Mouse (Mus musculus) v-Abl transformed pro-B cells (cell line): ENCODE data around the gene Cops2.

Experiments
- in situ Hi-C, 2 experiments: fragments of 400-800 bp; cut with MboI; formaldehyde crosslinking; loops; one replicate each; pipeline ENCODE4 v1.15.1; 2025; ENCODE audit not compliant: unreplicated experiment in 2 of 2

Gene Cops2

DNA sequence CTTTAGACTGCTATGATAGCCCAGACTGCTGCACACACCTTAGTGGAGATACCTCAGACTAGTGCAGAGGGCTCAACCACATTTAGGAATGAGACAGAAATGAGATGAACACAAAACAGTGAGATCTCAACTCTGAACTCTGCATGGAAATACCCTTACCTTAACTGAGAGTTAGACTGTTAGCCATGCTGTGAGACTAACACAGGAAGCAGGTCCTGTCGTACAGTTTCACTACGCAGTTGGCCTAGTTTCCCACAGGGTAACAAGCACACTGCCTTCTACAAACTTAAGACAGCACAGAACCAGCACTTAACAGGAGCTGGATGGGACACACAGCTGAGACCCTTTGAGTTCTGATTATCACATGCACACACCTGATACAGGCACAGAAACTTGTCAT is 29.0 kb downstream of the Cops2 start:
- in situ Hi-C loops = no loop called here

- in situ Hi-C loops = no loop called here
Measured at GRCm38 (mm10) chr2:125827898-125828297, 31.0 kb downstream of the Cops2 start.

GRCm38 (mm10) chr2:125826201-125826600 is 32.7 kb downstream of the Cops2 start:
- in situ Hi-C loops = no loop called here

DNA sequence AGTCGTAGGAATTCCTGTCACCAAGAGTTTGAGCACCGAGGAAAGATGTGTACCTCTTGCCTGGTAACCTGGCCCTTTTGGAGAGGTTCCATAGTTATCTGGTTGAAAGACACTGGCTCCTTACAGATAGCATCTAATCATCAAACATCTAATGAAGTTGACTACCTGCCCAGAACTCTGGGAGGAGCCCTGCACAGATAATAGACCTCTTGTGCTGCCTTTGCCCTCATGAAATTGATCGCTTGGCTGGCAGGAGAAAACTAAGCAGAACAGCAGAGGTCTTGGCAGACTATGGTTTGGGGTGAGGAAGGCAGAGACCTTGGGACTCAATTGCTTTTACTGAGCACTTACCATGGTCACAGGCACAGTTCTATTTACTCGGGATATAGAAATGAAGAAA is 38.5 kb downstream of the Cops2 start:
- in situ Hi-C loops = no loop called here

DNA sequence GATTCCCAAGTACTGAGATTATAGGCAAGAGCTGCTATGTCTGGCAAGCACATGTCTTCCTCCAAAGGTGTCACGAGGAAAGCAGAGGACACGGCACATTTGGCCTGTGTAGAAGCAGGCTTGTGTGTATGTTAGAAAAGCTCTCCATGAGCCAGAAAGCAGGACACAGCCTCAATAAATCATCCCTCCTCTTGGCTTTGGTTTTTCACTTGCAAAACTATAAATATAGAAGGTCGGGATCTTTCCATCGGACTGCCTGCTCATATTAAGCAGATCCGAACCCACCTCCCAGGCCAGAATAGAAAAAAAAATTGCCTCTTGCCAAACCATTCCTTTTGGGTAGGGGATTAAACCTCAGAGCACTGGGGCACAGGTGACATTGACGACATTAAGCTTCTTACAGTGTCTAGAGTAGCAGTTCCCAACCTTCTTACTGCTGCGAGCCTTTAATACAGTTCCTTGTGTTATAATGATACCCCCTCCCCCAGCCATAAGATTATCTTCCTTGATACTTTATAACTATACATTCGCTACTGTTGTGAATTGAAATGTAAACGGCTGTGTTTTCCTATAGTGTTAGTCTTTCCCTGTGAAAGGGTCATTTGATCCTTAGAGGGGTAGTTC is 44.9 kb downstream of the Cops2 start:
- in situ Hi-C loops = no loop called here

- in situ Hi-C loops = no loop called here
Measured at GRCm38 (mm10) chr2:125811332-125811731, 47.6 kb downstream of the Cops2 start.

GRCm38 (mm10) chr2:125809551-125809950 is 49.4 kb downstream of the Cops2 start:
- in situ Hi-C loops = no loop called here

- in situ Hi-C loops = no loop called here
Measured at GRCm38 (mm10) chr2:125805826-125806225, 53.1 kb downstream of the Cops2 start.

GRCm38 (mm10) chr2:125801947-125802346 is 57.0 kb downstream of the Cops2 start:
- in situ Hi-C loops = no loop called here

GRCm38 (mm10) chr2:125801038-125801437 is 57.9 kb downstream of the Cops2 start:
- in situ Hi-C loops = no loop called here

DNA sequence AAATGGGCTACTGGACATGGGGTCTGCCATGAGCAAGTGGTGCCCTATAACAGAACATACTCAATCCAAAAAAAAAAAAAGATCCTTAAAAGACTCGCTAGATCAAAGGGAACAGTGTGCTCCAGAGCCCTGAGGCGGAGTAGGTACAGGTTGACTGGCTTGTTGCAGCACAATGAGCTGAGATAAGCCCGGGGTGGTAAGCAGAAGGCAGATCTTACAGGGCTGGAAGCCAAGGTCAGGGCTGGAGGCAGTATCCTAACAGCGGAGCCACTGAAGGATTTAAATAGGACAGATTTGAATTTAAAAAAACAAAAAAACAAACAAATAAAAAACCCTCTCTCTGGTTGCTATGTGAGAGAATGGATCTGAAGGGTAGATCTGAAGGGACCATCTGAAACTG is 58.5 kb downstream of the Cops2 start:
- in situ Hi-C loops = no loop called here

- in situ Hi-C loops = no loop called here
Measured at GRCm38 (mm10) chr2:125797872-125798271, 61.1 kb downstream of the Cops2 start.

- in situ Hi-C loops = no loop called here
Measured at GRCm38 (mm10) chr2:125795118-125795517, 63.8 kb downstream of the Cops2 start.

DNA sequence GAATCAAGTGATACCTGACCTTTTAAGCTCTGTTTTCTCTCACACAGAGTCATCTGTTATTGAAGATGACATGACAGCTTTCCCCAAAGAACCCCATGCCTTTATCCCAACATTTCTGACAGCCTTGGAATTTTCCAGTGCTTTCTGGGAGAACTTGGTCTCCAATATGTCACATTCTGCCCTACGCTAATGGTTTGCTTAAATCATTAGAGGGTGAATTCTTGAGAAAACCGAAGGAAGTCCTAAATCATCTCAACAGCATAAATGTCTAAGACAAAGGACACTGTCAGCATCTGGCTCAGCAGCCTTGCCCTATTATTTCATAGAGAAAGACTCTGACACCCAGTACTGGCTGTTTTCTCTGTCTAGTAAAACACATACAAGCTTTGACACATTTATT is 64.8 kb downstream of the Cops2 start:
- in situ Hi-C loops = no loop called here

DNA sequence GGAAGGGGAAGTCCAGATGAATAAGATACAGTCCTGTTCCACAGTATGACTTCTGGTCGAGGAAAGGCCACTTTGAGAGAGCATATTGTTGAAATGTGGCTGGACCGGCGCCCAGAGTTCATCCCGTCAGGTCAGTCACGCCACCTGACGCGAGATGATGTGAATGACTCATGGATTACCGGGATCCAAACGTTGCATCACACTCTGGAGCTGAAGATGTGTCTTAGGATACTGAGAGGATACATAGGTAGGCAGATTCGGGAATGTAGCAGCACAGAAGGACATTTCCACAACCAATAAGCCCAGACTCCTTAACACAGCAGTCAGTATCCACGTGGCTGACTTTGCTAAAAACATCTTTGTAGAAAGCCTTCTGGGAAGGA is 66.1 kb downstream of the Cops2 start:
- in situ Hi-C loops = no loop called here

DNA sequence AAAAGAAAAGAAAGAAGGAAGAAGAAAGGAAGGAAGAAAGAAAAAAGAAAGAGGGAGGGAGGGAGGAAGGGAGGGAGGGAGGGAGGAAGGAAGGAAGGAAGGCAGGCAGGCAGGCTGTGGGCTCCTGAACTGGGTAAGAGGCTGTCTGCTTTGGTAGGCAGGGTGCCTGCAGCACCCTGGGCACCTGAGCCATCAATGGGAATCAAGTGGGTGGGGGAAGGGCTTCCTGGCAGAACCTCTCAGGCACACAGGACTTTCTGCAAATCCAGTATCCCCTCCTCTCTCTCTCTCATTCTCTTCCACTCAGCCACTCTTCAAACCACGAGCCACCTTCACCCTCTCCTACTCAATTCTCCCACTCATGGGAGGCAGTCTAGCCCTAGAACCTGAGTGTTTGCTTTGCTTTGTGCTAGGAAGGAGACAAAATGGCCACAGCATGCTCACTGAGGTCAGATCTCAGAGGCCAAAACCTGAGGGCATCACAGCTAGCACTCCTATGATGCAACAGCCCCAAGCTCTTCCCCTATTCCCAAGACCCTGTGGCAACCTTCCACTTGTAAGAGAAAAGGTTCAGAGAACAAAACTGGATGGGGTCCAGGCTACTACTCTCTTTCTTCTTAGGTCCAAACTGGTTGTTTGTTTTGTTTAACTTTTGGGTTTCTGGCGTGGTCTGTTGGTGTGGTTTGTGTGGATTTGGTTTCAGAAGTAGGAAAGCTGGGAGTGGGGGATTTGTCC is 66.6 kb downstream of the Cops2 start:
- in situ Hi-C loops = no loop called here

DNA sequence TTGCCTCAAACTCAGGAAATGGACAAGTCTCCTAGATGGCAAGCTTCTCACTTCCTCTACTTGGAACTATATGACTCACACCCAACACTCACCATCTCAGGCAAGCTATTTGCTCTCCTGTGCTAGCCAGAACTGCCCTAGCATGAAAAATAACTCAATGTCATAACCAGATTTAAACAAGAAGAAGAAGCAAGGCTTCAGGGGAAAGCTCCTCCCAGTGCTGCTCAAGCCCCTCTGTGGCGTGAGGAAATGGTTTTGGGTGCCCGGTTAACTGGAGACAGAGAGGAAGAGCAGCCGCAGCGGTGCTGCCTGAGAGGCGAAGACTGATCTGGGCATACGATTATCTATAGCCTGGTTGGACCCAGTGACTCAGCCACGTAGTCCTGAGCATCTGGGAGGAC is 67.5 kb downstream of the Cops2 start:
- in situ Hi-C loops = no loop called here

DNA sequence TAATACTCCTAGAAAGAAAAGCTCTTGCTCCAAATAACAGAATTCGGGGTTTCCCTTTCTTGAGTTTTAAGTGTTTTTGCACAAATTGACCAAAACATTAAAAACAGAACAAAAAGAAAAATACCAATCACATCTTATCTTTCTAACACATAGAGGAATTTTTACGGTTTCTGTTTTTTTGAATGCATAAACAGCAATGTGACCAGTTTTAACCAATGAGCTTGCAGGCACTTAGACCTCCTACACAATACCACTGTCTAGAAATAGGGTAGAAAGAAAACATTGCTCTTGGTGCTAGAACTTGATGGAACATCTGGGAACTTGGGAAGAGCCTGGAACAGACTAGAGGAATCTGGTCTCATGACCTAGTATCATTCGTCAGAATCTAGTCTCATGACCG is 68.7 kb downstream of the Cops2 start:
- in situ Hi-C loops = no loop called here

DNA sequence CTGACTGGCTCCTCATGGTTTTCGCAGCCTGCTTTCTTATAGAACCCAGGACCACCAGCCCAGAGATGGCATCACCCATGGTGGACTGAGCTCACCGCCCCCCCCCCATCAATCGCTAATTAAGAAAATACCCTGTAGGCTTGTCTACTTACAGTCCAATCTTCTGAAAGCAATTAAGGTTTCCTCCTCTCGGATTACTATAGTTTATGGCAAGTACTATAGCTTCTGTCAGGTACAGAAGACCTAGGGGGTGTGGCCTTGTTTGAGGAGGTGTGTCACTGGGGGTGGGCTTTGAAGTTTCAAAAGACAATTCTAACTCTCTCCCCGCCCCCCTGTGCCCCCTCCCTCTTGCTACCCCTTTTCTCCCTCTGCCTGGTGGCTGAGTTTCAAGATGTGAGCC is 69.7 kb downstream of the Cops2 start:
- in situ Hi-C loops = no loop called here

DNA sequence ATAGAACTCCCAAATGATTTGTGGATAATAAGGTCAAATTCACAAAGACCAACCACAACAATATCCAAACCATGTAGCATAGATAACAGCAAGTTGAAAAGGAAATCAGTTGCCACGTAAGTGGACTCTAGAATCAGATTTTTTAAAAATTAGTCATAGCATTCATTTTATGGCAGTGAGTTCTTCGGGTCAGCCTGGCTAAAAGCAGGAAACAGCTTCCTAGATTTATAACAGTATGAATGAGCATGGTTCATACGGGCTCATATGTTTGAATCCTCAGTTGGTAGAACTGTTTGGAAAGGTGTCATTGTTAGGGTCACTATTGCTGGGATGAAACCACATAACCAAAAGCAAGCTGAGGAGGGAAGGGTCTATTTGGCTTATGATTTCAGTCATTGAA is 70.2 kb downstream of the Cops2 start:
- in situ Hi-C loops = no loop called here

DNA sequence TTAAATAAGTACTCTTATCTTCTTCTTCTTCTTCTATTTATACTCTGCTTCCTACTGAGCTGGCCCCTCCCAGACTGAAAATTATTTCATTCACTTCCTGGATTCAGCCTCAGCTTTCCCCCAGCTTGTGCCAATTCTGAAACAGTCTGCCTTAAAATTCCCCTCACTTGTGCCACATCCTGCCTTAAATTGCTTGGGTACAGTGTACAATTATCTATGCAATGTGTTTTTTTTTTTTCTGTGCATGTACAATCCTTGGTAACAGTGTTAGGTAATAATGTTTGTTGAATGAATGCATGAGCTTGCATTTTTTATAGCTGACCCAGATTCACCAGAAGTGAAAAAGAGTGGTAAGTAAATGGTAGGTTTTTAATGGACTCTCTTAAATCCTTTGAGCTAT is 70.6 kb downstream of the Cops2 start:
- in situ Hi-C loops = no loop called here

GRCm38 (mm10) chr2:125785021-125785420 is 73.9 kb downstream of the Cops2 start:
- in situ Hi-C loops = no loop called here
